Mouse (Mus musculus): ENCODE measurements around the gene Stk38.
"Not testable (repeated sequence)": the region's sequence is repeated elsewhere in the genome, so short reads cannot be mapped to it uniquely, and the experiment has no call there.

Gene Stk38

GRCm38 (mm10) chr17:29007641-29008325 lies at the start of gene Stk38:
Stk38 (minus strand) TSS chr17:29007995.
- DNase-seq (ENCODE audit: low read depth, low spot score), result peak; percentile 83

- no peak for DNase-seq (ENCODE audit: low read depth, low spot score)
Observed at GRCm38 (mm10) chr17:29057361-29057890, 49.6 kb upstream of the Stk38 start.

GRCm38 (mm10) chr17:29056699-29057151 lies 48.9 kb upstream of the Stk38 start:
- no peak for DNase-seq (ENCODE audit: low read depth, low spot score)

- DNase-seq (ENCODE audit: low read depth, low spot score), result no peak
Observed at GRCm38 (mm10) chr17:29056207-29056606, 48.4 kb upstream of the Stk38 start.

GRCm38 (mm10) chr17:29055586-29055985 lies 47.8 kb upstream of the Stk38 start:
- no peak for DNase-seq (ENCODE audit: low read depth, low spot score)

GRCm38 (mm10) chr17:29054429-29054828 lies 46.6 kb upstream of the Stk38 start:
- DNase-seq (ENCODE audit: low read depth, low spot score), result no peak

- DNase-seq (ENCODE audit: low read depth, low spot score), result peak; percentile 73
Observed at GRCm38 (mm10) chr17:29053841-29054240, 46.0 kb upstream of the Stk38 start.

GRCm38 (mm10) chr17:29053067-29053466 lies 45.3 kb upstream of the Stk38 start:
- no peak for DNase-seq (ENCODE audit: low read depth, low spot score)

GRCm38 (mm10) chr17:29050791-29051190 lies 43.0 kb upstream of the Stk38 start:
- no peak for DNase-seq (ENCODE audit: low read depth, low spot score)

GRCm38 (mm10) chr17:29049923-29050322 lies 42.1 kb upstream of the Stk38 start:
- DNase-seq (ENCODE audit: low read depth, low spot score), result no peak

- no peak for DNase-seq (ENCODE audit: low read depth, low spot score)
Observed at GRCm38 (mm10) chr17:29049508-29049889, 41.7 kb upstream of the Stk38 start.

GRCm38 (mm10) chr17:29048748-29049507 lies 41.1 kb upstream of the Stk38 start:
- peak; percentile 92 for DNase-seq (ENCODE audit: low read depth, low spot score)

GRCm38 (mm10) chr17:29047697-29048514 lies 40.1 kb upstream of the Stk38 start:
- DNase-seq (ENCODE audit: low read depth, low spot score), result peak; percentile 43

- DNase-seq (ENCODE audit: low read depth, low spot score), result no peak
Observed at GRCm38 (mm10) chr17:29046863-29047262, 39.1 kb upstream of the Stk38 start.

GRCm38 (mm10) chr17:29045741-29046530 lies 38.1 kb upstream of the Stk38 start:
- no peak for DNase-seq (ENCODE audit: low read depth, low spot score)

GRCm38 (mm10) chr17:29044925-29045319 lies 37.1 kb upstream of the Stk38 start:
- DNase-seq (ENCODE audit: low read depth, low spot score), result peak; percentile 86

GRCm38 (mm10) chr17:29044146-29044924 lies 36.5 kb upstream of the Stk38 start:
- DNase-seq (ENCODE audit: low read depth, low spot score), result peak; percentile 38

- DNase-seq (ENCODE audit: low read depth, low spot score), result peak; percentile 45
Observed at GRCm38 (mm10) chr17:29043583-29043982, 35.8 kb upstream of the Stk38 start.

- DNase-seq (ENCODE audit: low read depth, low spot score), result no peak
Observed at GRCm38 (mm10) chr17:29042569-29042968, 34.8 kb upstream of the Stk38 start.

- DNase-seq (ENCODE audit: low read depth, low spot score), result not testable (repeated sequence)
Observed at GRCm38 (mm10) chr17:29041632-29042031, 33.8 kb upstream of the Stk38 start.

Measured in 3T3-L1 (cell line).